Mouse (Mus musculus) liver, adult 2 months (tissue): ENCODE results near the gene Gm10490. TPM values are rescaled to one million over a fixed set of nuclear protein-coding genes. Genes with fewer than 3 reads are reported as not detected.

Experiments used
- DNase-seq: peaks from one replicate; pipeline ENCODE4 v3.0.0-alpha.2; 2011; ENCODE audit warnings: low read depth, low spot score; ENCODE audit errors: extremely low read depth
- H3K27ac ChIP-seq: fragments of 200-500 bp; replicated peaks from 2 replicates; pipeline ENCODE4 v1.5.1; 2012; ENCODE audit warnings: low read depth, mild to moderate bottlenecking, control low read depth, inconsistent platforms, low read length; ENCODE audit not compliant: insufficient read depth
- H3K27me3 ChIP-seq: fragments of 200-500 bp; 2 replicates; pipeline ENCODE4 v1.6.1; 2012; ENCODE audit warnings: mild to moderate bottlenecking, moderate library complexity, low read length, inconsistent platforms; ENCODE audit not compliant: control insufficient read depth, insufficient read depth
- H3K36me3 ChIP-seq: fragments of 200-500 bp; 2 replicates; pipeline ENCODE4 v1.6.1; 2012; ENCODE audit warnings: low read length, inconsistent platforms; ENCODE audit not compliant: control insufficient read depth, insufficient read depth
- H3K4me1 ChIP-seq: fragments of 200-500 bp; 2 replicates; pipeline ENCODE4 v1.6.1; 2011; ENCODE audit warnings: low read length; ENCODE audit not compliant: control insufficient read depth, insufficient read depth
- H3K4me3 ChIP-seq: fragments of 200-500 bp; 2 replicates; pipeline ENCODE4 v1.5.1; 2011; ENCODE audit warnings: low read depth, mild to moderate bottlenecking, control low read depth, low read length, moderate library complexity; ENCODE audit not compliant: insufficient read depth
- H3K79me2 ChIP-seq: fragments of 200-500 bp; 2 replicates; pipeline ENCODE4 v1.6.1; 2012; ENCODE audit warnings: inconsistent platforms, mild to moderate bottlenecking, low read length, moderate library complexity; ENCODE audit not compliant: control insufficient read depth, insufficient read depth
- H3K9ac ChIP-seq: fragments of 200-500 bp; 2 replicates; pipeline ENCODE4 v1.6.1; 2012; ENCODE audit warnings: low read depth, mild to moderate bottlenecking, control low read depth, inconsistent platforms, low read length
- CTCF ChIP-seq: fragments of 200-500 bp; IDR thresholded peaks from 2 replicates; pipeline ENCODE4 v1.5.1; 2011; ENCODE audit warnings: low read depth, low read length, control low read depth
- POLR2A ChIP-seq: fragments of 200-500 bp; IDR thresholded peaks from 2 replicates; pipeline ENCODE4 v1.6.1; 2011; ENCODE audit warnings: low read length, control low read depth; ENCODE audit not compliant: insufficient read depth; ENCODE audit errors: extremely low read depth
- WGBS: fragments of 180-500 bp; shearing (Covaris S2); methylation state at CpG from one replicate; pipeline ENCODE4 v1.1.7; 2018; 5-methylcytosine and 5-hydroxymethylcytosine counted together
- polyA plus RNA-seq: library from polyadenylated mRNA; depleted of rRNA; stranded (reverse); fragments of >200 nt; gene quantifications from 2 replicates; pipeline ENCODE4 v1.2.3, GENCODE M21; 2012
- total RNA-seq: library from RNA; depleted of rRNA; stranded (reverse); fragments of >200 nt; gene quantifications from 2 replicates; pipeline ENCODE4 v1.2.3, GENCODE M21; 2014

Gene Gm10490
- total and polyA plus RNA-seq, 2 experiments = not detected

DNA sequence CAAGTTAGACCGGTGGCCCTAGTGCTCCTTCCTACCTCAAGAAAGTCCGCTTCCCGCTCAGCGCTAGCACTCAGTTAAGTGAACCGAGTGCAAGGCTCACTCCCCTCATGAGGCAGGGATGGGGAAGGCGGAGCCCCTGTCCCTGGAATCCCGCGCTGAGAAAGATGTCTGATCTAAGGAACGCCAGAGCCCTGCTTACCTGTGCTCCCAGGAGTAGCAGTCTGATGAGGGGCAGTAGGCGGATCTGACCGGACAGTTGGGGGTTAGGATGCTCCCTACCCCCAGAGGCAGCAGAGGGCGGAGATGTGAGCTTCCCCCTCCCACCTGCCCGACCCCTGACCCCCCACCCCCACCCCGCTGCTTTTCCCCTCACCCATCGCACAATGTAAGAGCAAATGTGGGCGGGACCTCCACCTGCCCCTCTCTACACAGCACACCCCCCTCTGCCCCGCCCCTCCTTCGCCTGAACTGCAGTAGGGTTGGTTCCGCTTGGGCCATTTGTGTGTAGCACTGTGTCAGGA, 19.0 kb downstream of the Gm10490 start, which contains the start of gene Eras:
Gene Eras (minus strand): TSS at position 338 of the 521 bp plus-strand sequence.
- Histone ChIP-seq H3K4me1 (no peaks in the 10 kb centered on the region), H3K79me2 (no peaks in the 10 kb centered on the region), H3K9ac (no peak within 1 kb of the TSS), H3K4me3 (no peak within 1 kb of the TSS), H3K36me3 (no peaks in the 10 kb centered on the region; the same call in 1 of the 2 replicates), H3K27me3 (0 out of 2 replicates have a peak, but pooled peaks cover 2% of the 10 kb centered on the region), H3K27ac (no peak within 1 kb of the TSS)
- no peak for TF ChIP-seq CTCF
- TF ChIP-seq POLR2A = no peak
- DNase-seq = no peak
- 26% methylated on average over 19 of the region's 19 CpGs for WGBS

DNA sequence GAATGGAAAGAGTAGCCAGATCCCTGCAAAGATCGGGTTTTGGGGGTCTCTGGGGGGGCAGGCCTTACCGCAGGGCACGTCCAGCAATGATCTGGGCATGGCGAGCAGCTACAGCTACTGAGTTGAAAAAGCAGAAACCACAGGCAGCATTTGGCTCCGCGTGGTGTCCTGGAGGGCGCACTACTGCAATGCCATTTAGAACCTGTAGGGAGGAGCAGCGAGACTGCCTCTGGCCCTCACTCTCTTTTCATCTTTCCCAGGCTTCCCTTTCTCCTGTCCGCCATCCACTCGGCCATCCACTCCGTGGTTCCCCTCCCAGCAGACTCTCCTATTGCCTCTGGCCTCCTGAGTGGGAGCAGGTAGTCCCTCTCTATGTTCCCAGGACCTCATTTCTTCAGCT, 27.5 kb downstream of the Gm10490 start:
- Histone ChIP-seq H3K36me3 (peaks cover 5% of the 10 kb centered on the region; the same call in 1 of the 2 replicates), H3K4me1 (no peaks in the 10 kb centered on the region), H3K27me3 (no peaks in the 10 kb centered on the region), H3K79me2 (no peaks in the 10 kb centered on the region), H3K9ac (no peak overlapping the region), H3K27ac (no peak overlapping the region), H3K4me3 (no peak overlapping the region)
- DNase-seq = no peak
- WGBS = 89% methylated on average over 10 of the region's 11 CpGs
- TF ChIP-seq CTCF (no peak; the same call in 1 of the 2 replicates), POLR2A (no peak)

DNA sequence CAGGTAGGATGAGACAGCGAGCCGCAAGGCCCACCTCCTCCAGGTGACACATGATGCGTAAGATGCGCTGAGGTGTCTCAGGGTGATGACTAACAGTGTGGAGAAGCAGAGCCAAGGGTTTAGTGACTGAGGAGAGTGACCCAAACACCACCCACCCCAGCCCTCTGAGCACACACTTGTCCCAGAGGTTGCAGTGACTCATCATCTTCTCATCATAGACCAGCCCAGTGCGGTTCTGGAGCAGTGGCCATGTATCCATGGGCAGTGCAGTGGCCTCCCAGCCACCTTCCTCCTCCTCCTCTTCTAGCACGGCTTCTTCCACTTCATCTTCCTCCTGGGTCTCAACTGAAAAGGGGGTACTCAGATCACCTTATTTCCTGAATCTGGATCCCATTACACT, 28.3 kb downstream of the Gm10490 start:
- H3K4me3 ChIP-seq = no peak overlapping the region
- 100% methylated on average over 6 of the region's 6 CpGs for WGBS
- TF ChIP-seq POLR2A (no peak), CTCF (no peak)
- no peaks in the 10 kb centered on the region for H3K4me1 ChIP-seq
- H3K36me3 ChIP-seq = peaks cover 5% of the 10 kb centered on the region; the same call in 1 of the 2 replicates
- no peaks in the 10 kb centered on the region for H3K79me2 ChIP-seq
- DNase-seq = no peak
- no peak overlapping the region for H3K9ac ChIP-seq
- H3K27ac ChIP-seq = no peak overlapping the region
- H3K27me3 ChIP-seq = no peaks in the 10 kb centered on the region

DNA sequence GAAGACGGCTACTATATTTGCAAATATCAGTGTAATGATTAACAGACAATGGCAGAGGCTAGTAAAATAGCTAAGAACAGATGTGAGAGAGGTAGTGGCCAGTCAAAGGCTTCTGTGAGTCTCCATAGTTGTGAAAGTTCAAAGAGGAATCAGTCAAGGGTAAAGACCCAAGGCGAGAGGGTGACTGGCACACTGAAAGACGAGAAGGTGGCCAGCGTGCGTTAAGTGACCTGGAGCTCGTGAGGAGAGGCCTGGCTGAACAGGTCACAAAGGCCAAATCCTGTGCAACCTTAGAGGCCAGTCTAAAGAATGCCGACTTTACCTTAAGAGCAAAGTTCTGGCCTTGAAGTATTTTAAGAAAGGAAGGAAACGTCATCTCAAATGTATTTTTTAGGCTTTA, 36.3 kb downstream of the Gm10490 start:
- peaks cover 1% of the 10 kb centered on the region; the same call in 1 of the 2 replicates for H3K36me3 ChIP-seq
- TF ChIP-seq CTCF (no peak), POLR2A (no peak)
- no peak overlapping the region for H3K27ac ChIP-seq
- no peak overlapping the region for H3K4me3 ChIP-seq
- 36% methylated on average over 8 of the region's 8 CpGs for WGBS
- 0 out of 2 replicates have a peak, but pooled peaks cover 4% of the 10 kb centered on the region for H3K4me1 ChIP-seq
- DNase-seq = peak; percentile 33
- H3K79me2 ChIP-seq = no peaks in the 10 kb centered on the region
- H3K9ac ChIP-seq = no peak overlapping the region
- no peaks in the 10 kb centered on the region for H3K27me3 ChIP-seq

DNA sequence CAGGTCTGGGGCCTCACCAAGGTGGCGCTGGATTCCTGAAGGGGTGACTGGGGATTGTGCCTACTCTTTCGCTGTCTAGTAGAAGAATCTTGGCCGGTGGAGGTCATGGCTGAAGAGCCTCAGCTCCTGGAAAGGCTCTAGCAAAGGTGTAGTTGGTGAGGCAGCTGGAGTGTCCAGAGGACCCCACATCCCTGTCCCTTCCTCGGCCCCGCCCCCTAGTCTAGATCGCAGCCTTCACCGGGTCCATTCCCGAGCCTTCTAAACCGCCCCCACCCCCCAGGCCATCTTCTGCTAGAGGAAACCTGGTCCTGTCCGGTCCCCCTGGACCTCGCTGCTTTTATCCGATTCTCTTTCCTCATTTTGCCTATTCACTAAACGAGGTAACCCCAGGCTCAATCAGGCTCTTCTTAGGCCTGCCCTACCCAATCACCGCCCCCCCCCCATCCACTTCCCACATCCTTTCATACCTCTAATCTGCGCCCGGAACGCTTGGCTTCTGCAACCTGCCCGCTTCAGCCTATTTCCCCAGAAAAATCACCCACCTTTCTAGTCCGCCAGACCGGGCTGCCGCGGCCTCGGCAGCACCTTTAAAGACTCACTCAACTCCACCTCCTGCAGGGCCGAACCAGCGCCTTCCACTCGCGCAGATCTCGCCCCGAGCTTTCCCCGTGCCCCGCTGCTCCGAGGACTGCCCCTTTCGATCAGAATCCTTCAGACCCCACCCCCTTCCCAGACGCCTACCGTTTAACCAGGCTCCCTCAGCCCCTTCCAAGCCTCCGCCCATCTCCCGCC, 38.0 kb downstream of the Gm10490 start, which contains the start of gene Hdac6:
Gene Hdac6 (minus strand): TSS at position 782 of the 792 bp plus-strand sequence.
- WGBS = 4% methylated on average over 31 of the region's 37 CpGs
- DNase-seq = no peak
- Histone ChIP-seq H3K4me1 (0 out of 2 replicates have a peak, but pooled peaks cover 4% of the 10 kb centered on the region), H3K4me3 (peak within 1 kb of the TSS; percentile 82), H3K27ac (0 out of 2 replicates have a peak within 1 kb of the TSS, but pooled peaks have one; percentile 38), H3K27me3 (no peaks in the 10 kb centered on the region), H3K9ac (peak within 1 kb of the TSS; percentile 75), H3K36me3 (no peaks in the 10 kb centered on the region), H3K79me2 (no peaks in the 10 kb centered on the region)
- TF ChIP-seq CTCF (no peak), POLR2A (peak; percentile 62; the same call in 1 of the 2 replicates)
